Mouse (Mus musculus) layer of hippocampus, adult 9-10 months (tissue): ENCODE results near the gene Prtg.

Experiments used
- DNase-seq: peaks from one replicate; pipeline ENCODE4 v3.0.0; 2022; ENCODE audit warnings: low spot score

Gene Prtg

GRCm38 (mm10) chr9:72806731-72807419 is at the start of gene Prtg:
Gene Prtg, plus strand, starts transcription at chr9:72806874.
- no peak for DNase-seq

DNA sequence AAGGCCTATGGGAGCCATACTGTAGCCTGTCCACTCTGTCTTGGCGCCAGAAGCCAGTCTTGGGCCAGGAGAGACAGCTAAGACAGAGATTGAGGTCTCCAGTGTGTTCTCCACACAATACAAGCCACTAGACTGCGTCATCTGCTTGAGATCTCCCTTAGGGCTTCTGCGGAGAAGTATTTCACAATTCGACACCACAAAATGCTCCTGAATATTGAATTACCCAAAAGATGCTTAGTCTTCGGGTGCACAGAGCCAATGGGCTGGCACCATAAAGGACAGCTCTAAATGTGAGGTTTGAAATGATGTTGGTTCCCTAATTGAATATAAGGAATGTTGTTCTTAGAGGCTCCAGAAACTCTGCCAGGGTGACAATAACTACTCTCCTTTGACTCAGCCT is 49.5 kb upstream of the Prtg start:
- no peak for DNase-seq

DNA sequence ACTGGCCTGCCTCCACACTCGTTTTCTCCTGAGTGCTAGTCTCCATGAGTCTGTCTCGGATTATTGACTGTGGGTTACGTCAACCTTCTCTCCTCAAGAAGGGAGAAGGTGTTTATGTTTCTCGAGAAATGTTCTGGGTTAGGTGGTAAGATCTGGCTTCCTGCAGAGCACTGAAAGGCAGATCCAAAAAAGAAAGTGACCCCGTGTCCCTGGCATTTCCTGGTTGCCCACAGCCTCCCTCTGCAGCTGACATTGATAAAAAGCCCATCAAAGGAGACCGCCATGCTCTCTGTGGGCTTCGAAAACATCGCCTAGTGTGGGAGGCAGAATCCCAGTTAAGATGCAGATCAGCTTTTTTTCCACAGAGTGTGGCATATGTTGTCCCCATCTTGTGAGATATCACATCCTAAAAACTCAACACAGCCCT is 48.0 kb upstream of the Prtg start:
- no peak for DNase-seq

DNA sequence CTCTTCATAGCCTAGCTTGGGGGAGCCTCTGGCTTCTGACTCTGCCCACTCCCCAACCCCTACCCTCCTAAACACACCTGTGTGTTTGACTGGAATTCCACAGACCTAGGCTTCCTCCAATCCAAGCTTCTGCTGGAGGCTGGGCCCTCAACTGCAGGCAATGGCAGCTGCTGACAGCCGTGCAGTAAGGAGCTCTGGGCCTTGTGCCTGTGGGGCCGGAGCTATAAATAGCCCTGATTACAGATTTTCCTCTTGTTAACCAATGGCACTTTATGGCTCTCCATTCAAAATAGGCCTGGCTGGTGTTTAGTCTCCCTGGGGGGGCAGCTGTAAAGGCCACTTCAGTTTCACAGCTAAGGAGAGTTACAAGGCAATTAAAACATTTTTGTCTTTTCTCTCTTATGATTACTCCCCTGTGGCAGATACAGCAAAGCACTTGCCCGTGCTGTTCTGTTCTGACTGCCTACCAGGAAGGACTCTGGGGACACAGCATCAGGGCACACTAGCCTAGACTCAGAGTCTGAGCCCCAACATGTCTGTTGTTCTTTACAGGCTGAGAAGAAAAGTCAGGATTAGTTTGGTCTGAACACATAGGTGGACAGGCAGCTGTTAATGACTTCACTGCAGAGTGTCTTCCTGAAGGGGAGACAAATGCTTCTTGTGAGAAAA is 43.5 kb upstream of the Prtg start:
- no peak for DNase-seq

- peak; percentile 95 for DNase-seq
Measured at GRCm38 (mm10) chr9:72766789-72767349, 39.8 kb upstream of the Prtg start.

- DNase-seq, result no peak
Measured at GRCm38 (mm10) chr9:72775022-72775421, 31.7 kb upstream of the Prtg start.

- DNase-seq, result no peak
Measured at GRCm38 (mm10) chr9:72779004-72779403, 27.7 kb upstream of the Prtg start.

- no peak for DNase-seq
Measured at GRCm38 (mm10) chr9:72779733-72780132, 26.9 kb upstream of the Prtg start.

- DNase-seq, result no peak
Measured at GRCm38 (mm10) chr9:72780694-72781093, 26.0 kb upstream of the Prtg start.

- no peak for DNase-seq
Measured at GRCm38 (mm10) chr9:72781466-72781865, 25.2 kb upstream of the Prtg start.

GRCm38 (mm10) chr9:72782121-72782520 is 24.6 kb upstream of the Prtg start:
- no peak for DNase-seq

- DNase-seq, result no peak
Measured at GRCm38 (mm10) chr9:72787732-72788131, 18.9 kb upstream of the Prtg start.

DNA sequence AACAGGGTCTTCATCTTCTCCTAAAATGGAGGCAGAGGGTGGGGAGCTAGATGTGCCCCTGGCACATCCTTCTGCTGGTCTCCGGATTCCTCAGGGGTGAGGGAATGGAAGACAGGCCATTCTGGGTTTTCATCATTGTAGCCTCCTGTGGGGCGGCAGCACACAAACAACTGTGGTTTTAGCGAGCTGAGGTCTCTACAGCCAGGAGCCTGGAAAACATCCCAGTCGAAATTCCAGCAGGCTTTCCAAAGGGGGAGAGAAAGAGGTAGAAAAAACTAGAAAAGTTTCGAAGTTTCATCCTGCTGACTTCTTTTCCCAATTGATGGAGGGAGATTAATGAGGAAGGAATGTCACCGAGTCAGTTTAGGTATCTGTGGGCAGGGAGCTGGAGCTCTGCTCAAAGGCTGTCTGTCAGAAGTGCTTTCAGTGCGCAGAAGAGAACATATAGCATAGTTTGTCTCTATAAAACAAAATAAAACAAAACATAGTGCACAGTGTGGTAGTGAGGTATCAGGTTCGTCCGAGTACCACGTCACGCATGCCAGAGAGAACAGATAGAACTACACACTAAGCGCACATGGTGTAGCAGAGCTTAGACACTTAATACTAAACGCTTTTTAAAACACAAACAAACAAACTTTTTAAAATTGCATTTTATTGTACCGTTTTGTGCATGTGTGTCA is 16.0 kb upstream of the Prtg start:
- no peak for DNase-seq

GRCm38 (mm10) chr9:72791213-72791582 is 15.5 kb upstream of the Prtg start:
- no peak for DNase-seq

DNA sequence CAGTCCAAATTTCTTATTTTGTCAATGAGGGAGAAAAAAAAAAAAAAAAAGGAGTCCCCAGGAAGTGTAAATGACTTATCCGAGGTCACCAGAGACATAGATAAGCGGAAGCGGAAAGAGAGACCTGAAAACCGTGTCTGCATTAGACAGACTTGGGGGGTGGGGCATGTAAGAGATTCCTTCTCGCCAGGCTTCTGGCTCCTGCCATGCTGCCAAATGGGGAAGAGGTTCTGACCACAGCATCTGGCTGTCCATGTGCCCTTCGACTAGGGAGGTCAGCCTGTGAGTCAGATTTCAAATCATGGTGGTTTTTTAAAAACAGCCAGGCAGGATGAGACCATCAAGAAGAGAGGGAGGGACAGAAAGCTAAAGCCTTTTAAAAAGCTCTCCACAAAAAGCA is 15.0 kb upstream of the Prtg start:
- DNase-seq, result no peak

DNA sequence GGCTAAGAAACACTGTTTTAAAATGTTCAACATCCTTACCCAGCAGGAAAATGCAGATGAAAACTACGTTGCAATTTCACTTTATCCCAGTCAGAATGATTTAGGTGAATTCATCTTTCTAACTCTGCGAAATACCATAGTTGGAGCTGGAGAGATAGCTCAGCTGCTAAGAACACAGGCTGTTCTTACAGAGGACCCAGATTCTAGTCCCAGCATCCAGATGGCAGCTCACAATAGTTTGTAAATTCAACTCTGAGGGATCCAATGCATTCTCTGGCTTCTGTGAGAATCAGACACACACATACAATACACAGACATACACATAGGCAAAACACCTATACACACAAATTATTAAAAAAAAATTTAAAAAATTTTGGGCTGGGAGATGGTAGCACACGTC is 11.4 kb upstream of the Prtg start:
- DNase-seq, result no peak

DNA sequence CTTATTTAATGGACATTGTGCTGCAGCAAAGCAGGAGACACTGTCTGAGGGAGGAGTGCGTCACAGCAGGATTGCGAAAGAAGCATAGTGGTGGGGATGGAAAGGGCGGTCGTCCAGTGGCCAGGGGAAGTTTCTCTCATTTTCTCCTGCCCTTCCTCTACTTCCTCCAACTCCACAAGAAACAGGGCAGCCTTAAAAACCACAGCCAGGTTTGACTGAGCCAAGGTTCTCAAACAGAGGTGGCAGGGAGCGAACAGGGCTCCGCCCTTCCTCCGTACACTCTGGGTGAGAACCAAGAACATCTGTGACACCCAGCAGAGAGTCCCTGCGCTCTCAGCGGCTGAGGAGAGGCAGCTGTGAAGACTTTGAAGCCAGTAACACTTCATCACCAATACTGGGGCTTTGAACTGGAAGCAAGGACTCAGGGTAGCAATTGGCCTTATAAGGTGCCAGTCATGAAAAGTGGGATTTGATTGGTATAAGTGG is 9.5 kb upstream of the Prtg start:
- no peak for DNase-seq

GRCm38 (mm10) chr9:72803280-72803679 is 3.4 kb upstream of the Prtg start:
- no peak for DNase-seq

- no peak for DNase-seq
Measured at GRCm38 (mm10) chr9:72806146-72806545, 528 bp upstream of the Prtg start.

GRCm38 (mm10) chr9:72807420-72808005 is 839 bp downstream of the Prtg start:
- peak; percentile 29 for DNase-seq

DNA sequence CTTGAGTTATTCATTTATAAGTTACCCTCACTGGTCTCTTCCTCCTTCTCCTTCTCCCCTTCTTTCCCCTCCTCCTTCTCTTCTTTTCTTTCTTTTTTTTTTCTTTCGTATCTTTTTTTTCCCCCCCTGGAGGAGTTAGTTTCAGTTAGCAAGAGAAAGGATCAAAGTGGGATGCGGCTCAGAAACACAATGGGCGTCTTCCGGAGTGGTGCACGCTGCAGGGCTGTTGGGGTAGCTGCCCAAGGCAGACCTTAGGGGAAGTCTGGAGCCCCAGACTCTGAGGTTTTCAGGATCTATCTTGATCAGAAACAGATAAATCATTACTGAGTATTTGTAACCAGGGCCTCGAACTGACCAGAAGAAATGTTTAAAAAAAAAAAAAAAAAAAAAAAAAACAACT is 1.5 kb downstream of the Prtg start:
- DNase-seq, result no peak

- DNase-seq, result no peak
Measured at GRCm38 (mm10) chr9:72808586-72808985, 1.9 kb downstream of the Prtg start.
